ENCODE assay signal across 14 mouse cellular contexts in genomic region chrX:130152164-130152563, GRCm38 (mm10).
"Had no signal": no experiment of that assay in that cellular context is flagged by ENCODE, and none has a peak within 500 bp of the region (broad histone marks: within the 10 kb centered on the region; RNA-seq: fewer than 3 reads in every experiment).

No protein-coding gene starts in this region.

- H3K9ac ChIP-seq: kidney, embryonic 15.5 days; limb, embryonic 13.5 days; lung, embryonic 15.5 days; midbrain, embryonic 12.5 days; neural tube, embryonic 13.5 days; stomach, embryonic 15.5 days had no signal

- DNase-seq: kidney, postnatal 36 days; left cerebral cortex, postnatal 4 days; lung, postnatal 14 days; right cerebral cortex, postnatal 14 days; thymus, postnatal 36 days had no signal

- H3K36me3 ChIP-seq: kidney, embryonic 15.5 days; limb, embryonic 13.5 days; lung, embryonic 15.5 days; midbrain, embryonic 12.5 days; neural tube, embryonic 13.5 days; stomach, embryonic 15.5 days had no signal

- H3K27ac ChIP-seq: kidney, embryonic 15.5 days; limb, embryonic 13.5 days; lung, embryonic 15.5 days; macrophage; midbrain, embryonic 12.5 days; neural tube, embryonic 13.5 days; stomach, embryonic 15.5 days had no signal

- H3K27me3 ChIP-seq: kidney, embryonic 15.5 days; limb, embryonic 13.5 days; lung, embryonic 15.5 days; midbrain, embryonic 12.5 days; neural tube, embryonic 13.5 days; stomach, embryonic 15.5 days had no signal

- H3K4me3 ChIP-seq: kidney, embryonic 15.5 days; limb, embryonic 13.5 days; lung, embryonic 15.5 days; midbrain, embryonic 12.5 days; neural tube, embryonic 13.5 days; stomach, embryonic 15.5 days had no signal

- H3K4me1 ChIP-seq: kidney, embryonic 15.5 days; limb, embryonic 13.5 days; lung, embryonic 15.5 days; midbrain, embryonic 12.5 days; neural tube, embryonic 13.5 days; stomach, embryonic 15.5 days had no signal

- H3K4me2 ChIP-seq: kidney, embryonic 15.5 days; limb, embryonic 13.5 days; liver, embryonic 11.5 days; lung, embryonic 15.5 days; midbrain, embryonic 12.5 days; neural tube, embryonic 13.5 days; stomach, embryonic 15.5 days had no signal

- ATAC-seq: midbrain, embryonic 16.5 days had no signal

- H3K9me3 ChIP-seq: kidney, embryonic 15.5 days; limb, embryonic 13.5 days; lung, embryonic 15.5 days; midbrain, embryonic 12.5 days; neural tube, embryonic 13.5 days; stomach, embryonic 15.5 days had no signal
